Mouse (Mus musculus) left cerebral cortex, adult 11 months (tissue): ENCODE data around the gene Adamts6.
A peak's percentile ranks its signal among the peaks of the same experiment; 100 is the strongest.

Experiments used
- DNase-seq: peaks from one replicate; pipeline ENCODE4 v3.0.0; 2022; ENCODE audit warnings: low spot score

Gene Adamts6

GRCm38 (mm10) chr13:104287366-104288225 lies at the start of gene Adamts6:
Gene Adamts6, plus strand, starts transcription at chr13:104287835.
- DNase-seq, result no peak

- no peak for DNase-seq
Observed at GRCm38 (mm10) chr13:104258997-104259396, 28.6 kb upstream of the Adamts6 start.

GRCm38 (mm10) chr13:104285031-104285431 lies 2.6 kb upstream of the Adamts6 start:
- DNase-seq, result peak; percentile 22

- peak; percentile 8 for DNase-seq
Observed at GRCm38 (mm10) chr13:104285737-104286311, 1.8 kb upstream of the Adamts6 start.

GRCm38 (mm10) chr13:104286336-104286735 lies 1.3 kb upstream of the Adamts6 start:
- DNase-seq, result no peak

- peak; percentile 87 for DNase-seq
Observed at GRCm38 (mm10) chr13:104286897-104287309, 732 bp upstream of the Adamts6 start.

GRCm38 (mm10) chr13:104288226-104288859 lies 708 bp downstream of the Adamts6 start:
- no peak for DNase-seq

- no peak for DNase-seq
Observed at GRCm38 (mm10) chr13:104289176-104289575, 1.5 kb downstream of the Adamts6 start.

GRCm38 (mm10) chr13:104295472-104295871 lies 7.8 kb downstream of the Adamts6 start:
- no peak for DNase-seq

- DNase-seq, result no peak
Observed at GRCm38 (mm10) chr13:104329336-104329735, 41.7 kb downstream of the Adamts6 start.

GRCm38 (mm10) chr13:104329742-104330141 lies 42.1 kb downstream of the Adamts6 start:
- DNase-seq, result no peak

GRCm38 (mm10) chr13:104352590-104352989 lies 65.0 kb downstream of the Adamts6 start:
- no peak for DNase-seq

GRCm38 (mm10) chr13:104393427-104394356 lies 106.1 kb downstream of the Adamts6 start:
- DNase-seq, result no peak

- no peak for DNase-seq
Observed at GRCm38 (mm10) chr13:104397814-104398213, 110.2 kb downstream of the Adamts6 start.

GRCm38 (mm10) chr13:104432734-104433133 lies 145.1 kb downstream of the Adamts6 start:
- no peak for DNase-seq

- no peak for DNase-seq
Observed at GRCm38 (mm10) chr13:104442559-104442958, 154.9 kb downstream of the Adamts6 start.

- no peak for DNase-seq
Observed at GRCm38 (mm10) chr13:104445437-104445836, 157.8 kb downstream of the Adamts6 start.

- no peak for DNase-seq
Observed at GRCm38 (mm10) chr13:104446974-104447373, 159.3 kb downstream of the Adamts6 start.

- no peak for DNase-seq
Observed at GRCm38 (mm10) chr13:104447470-104447869, 159.8 kb downstream of the Adamts6 start.

- DNase-seq, result no peak
Observed at GRCm38 (mm10) chr13:104448349-104448748, 160.7 kb downstream of the Adamts6 start.

- no peak for DNase-seq
Observed at GRCm38 (mm10) chr13:104453271-104453974, 165.8 kb downstream of the Adamts6 start.
